Mouse (Mus musculus) activated CD4-positive, CD25-positive, alpha-beta regulatory T cell, adult 4 months (primary cell): ENCODE results near the gene Txnip. TPM values are rescaled to one million over a fixed set of nuclear protein-coding genes. Genes with fewer than 3 reads are reported as not detected.
A peak's percentile ranks its signal among the peaks of the same experiment; 100 is the strongest.

Experiments
- ATAC-seq: one replicate; pipeline ENCODE4 v1.8.0; 2017
- polyA plus RNA-seq, 2 experiments: library from polyadenylated mRNA; unstranded; fragments of 100-300 nt; shearing (Covaris generic); gene quantifications; one replicate each; pipeline ENCODE4 v1.2.1; 2017

Txnip gene
- polyA plus RNA-seq, 2 experiments from 2014 or later = 276 to 326 TPM

GRCm38 (mm10) chr3:96551890-96552289 is 5.9 kb upstream of the Txnip start:
- no peak for ATAC-seq

GRCm38 (mm10) chr3:96553601-96554000 is 4.2 kb upstream of the Txnip start:
- no peak for ATAC-seq

GRCm38 (mm10) chr3:96554251-96554650 is 3.5 kb upstream of the Txnip start:
- ATAC-seq = no peak

- ATAC-seq = no peak
Measured at GRCm38 (mm10) chr3:96555041-96555596, 2.6 kb upstream of the Txnip start.

- ATAC-seq = no peak
Measured at GRCm38 (mm10) chr3:96555999-96556614, 1.6 kb upstream of the Txnip start.

- peak; percentile 60 for ATAC-seq
Measured at GRCm38 (mm10) chr3:96556651-96557635, 814 bp upstream of the Txnip start.

- ATAC-seq = peak; percentile 1
Measured at GRCm38 (mm10) chr3:96558159-96558558, 402 bp downstream of the Txnip start.

- ATAC-seq = no peak
Measured at GRCm38 (mm10) chr3:96558668-96559196, 975 bp downstream of the Txnip start.

GRCm38 (mm10) chr3:96559398-96559910 is 1.7 kb downstream of the Txnip start:
- no peak for ATAC-seq

GRCm38 (mm10) chr3:96559911-96560850 is 2.4 kb downstream of the Txnip start:
- ATAC-seq = no peak

GRCm38 (mm10) chr3:96560881-96561668 is 3.3 kb downstream of the Txnip start:
- no peak for ATAC-seq

- ATAC-seq = no peak
Measured at GRCm38 (mm10) chr3:96561946-96562681, 4.4 kb downstream of the Txnip start.

GRCm38 (mm10) chr3:96563267-96563666 is 5.5 kb downstream of the Txnip start:
- no peak for ATAC-seq

GRCm38 (mm10) chr3:96563911-96564632 is 6.3 kb downstream of the Txnip start:
- ATAC-seq = no peak

- ATAC-seq = peak; percentile 77
Measured at GRCm38 (mm10) chr3:96564633-96565032, 6.9 kb downstream of the Txnip start.

- no peak for ATAC-seq
Measured at GRCm38 (mm10) chr3:96565105-96565504, 7.3 kb downstream of the Txnip start.

- no peak for ATAC-seq
Measured at GRCm38 (mm10) chr3:96566661-96567450, 9.1 kb downstream of the Txnip start.

- ATAC-seq = no peak
Measured at GRCm38 (mm10) chr3:96568605-96569004, 10.8 kb downstream of the Txnip start.

- no peak for ATAC-seq
Measured at GRCm38 (mm10) chr3:96569506-96569905, 11.7 kb downstream of the Txnip start.
